Mouse (Mus musculus) adrenal gland, postnatal 25 days (tissue): ENCODE measurements around the gene Gm266. TPM values are rescaled to one million over a fixed set of nuclear protein-coding genes. Genes with fewer than 3 reads are reported as not detected.

Source experiments
- DNase-seq: peaks from one replicate; pipeline ENCODE4 v3.0.0; 2021; ENCODE audit warnings: mixed read lengths
- total RNA-seq: library from RNA; stranded (reverse); gene quantifications from 2 replicates; pipeline ENCODE4 v1.2.3, GENCODE M21; 2021

The Gm266 gene
- total RNA-seq, 1 experiment from 2014 or later = not detected

DNA sequence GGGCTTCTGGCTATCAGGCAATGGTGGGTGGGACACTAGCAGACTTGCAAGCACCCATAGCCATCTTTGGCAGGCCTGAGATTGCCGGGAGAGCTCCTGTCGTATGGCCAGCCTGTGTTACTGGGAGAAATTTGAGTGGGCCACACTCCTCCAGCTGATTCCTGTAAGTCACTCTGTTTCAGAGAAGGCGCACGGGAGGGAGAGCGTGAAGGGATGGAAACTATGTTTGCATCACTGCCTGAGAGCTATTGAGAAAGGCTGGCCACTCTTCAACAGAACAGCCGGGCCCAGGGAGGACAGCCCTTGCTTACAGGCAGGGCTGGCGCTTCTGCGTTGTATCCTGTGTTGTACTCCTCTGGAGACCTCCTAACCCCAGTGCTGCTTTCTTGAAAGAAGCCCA, 49.0 kb downstream of the Gm266 start:
- DNase-seq = no peak

DNA sequence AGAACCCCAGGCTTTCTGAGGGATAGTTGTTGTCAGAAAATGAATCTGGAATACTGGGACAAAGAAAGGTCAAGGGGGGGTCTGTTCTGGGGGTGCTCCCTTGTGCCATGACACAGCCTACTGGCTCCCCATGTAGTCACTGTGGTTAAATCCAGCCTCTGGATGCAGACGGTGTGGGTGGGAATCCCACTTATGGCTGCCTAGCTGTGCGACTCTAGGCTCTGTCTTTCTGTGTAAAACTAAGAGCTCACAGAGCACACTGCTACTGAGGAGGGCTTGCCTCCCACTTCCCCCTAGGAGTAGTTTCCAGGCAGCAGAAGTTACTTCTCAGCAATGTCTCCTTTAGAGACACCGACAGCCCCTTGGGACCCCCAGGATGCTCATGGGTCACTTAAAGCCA, 49.5 kb downstream of the Gm266 start:
- no peak for DNase-seq

DNA sequence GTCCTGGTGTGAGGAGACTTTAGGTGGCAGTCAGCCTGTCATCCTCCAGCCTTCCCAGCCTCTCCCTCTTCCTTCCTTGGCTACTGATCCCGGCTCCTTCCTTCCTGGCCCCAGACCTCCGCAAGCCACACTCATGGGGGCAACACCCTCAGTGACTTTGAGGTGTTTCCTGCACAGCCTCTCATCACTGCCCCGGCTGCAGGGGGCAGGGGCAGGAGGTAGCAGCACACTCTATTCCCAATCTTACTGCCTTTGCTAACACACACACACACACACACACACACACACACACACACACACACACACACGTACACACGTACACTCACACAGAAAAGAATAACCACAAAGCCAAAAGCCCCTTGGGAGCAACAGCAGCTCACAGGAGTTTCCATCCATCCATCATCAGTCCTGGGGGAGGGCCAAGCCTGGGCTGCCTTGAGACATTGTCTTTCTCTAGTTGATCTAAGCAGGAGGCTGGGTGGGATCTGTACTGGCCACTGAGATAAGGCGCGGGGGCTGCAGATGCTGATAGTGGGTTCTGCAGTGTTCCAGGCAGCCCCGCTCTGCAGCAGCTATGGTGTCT, 50.8 kb downstream of the Gm266 start:
- DNase-seq = no peak

Other genes with a start within 250 kb of the Gm266 start
- 0.79 TPM in 1 of 2 replicates, not detected in the other for gene Amn, start 214.7 kb downstream of the Gm266 start, total RNA-seq
- 123 and 157 TPM in 2 replicates for gene Cdc42bpb, start 108.1 kb downstream of the Gm266 start, total RNA-seq
- 0.85 TPM in 1 of 2 replicates, not detected in the other for gene Lbhd2, start 79.0 kb downstream of the Gm266 start, total RNA-seq
- 4.4 and 5.7 TPM in 2 replicates for gene Exoc3l4, start 68.8 kb downstream of the Gm266 start, total RNA-seq
- gene Tnfaip2, start 43.4 kb downstream of the Gm266 start, total RNA-seq = 7.2 and 15.0 TPM in 2 replicates
- gene Eif5, start 52.2 kb upstream of the Gm266 start, total RNA-seq = 338 and 346 TPM in 2 replicates
- 101 and 109 TPM in 2 replicates for gene Mark3, start 88.7 kb upstream of the Gm266 start, total RNA-seq
- gene Ckb, start 186.5 kb upstream of the Gm266 start, total RNA-seq = 24.3 and 27.3 TPM in 2 replicates
- 9.6 and 11.0 TPM in 2 replicates for gene Trmt61a, start 192.3 kb upstream of the Gm266 start, total RNA-seq
- 34.8 and 36.2 TPM in 2 replicates for gene Bag5, start 227.4 kb upstream of the Gm266 start, total RNA-seq
- gene Apopt1, start 227.4 kb upstream of the Gm266 start, total RNA-seq = 69.6 and 71.2 TPM in 2 replicates